In the genomic region with DNA sequence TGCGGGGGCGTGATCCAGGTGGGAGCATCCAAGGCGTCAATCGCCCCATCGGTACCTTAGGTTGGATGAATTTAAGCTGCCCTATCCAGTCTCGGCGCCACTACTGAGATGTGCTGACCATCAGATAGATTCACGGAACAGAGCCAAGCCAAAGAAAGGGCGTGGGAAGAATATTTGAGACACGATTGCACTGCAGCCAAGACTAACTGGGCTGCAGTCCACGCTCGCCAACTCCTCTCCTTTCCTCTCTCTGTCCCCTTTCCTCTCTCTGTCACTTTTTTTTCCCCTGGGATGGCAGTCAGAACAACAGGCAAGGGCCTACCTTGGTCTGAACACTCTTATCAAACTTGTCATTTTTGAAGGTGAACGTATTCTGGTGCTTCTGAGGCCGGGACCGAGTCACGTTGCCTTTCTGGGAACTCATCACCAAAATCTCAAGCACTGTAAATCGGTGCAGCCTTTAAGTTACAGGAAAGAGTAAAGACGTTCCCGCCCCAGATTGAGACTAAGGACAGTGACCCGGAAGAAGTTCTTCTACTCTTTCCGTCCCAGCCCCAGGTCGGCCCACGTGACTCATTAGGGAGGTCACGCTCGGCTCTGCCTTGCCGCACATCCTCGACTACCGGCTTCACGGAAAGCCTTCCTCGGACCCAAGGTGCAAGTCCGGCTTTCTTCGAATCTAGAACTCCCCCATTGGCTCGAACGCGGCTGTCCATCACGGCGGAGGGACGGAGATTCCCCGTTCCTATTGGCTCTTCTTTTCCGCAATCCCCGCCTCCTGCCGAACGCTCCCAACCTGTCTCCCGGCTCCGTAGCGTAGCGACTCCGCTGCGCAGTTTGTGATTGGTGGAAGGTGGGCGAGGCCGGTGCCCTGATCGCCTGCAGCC, we compare ENCODE assay signal across 7 mouse cellular contexts. TPM values are rescaled to one million over a fixed set of nuclear protein-coding genes. Genes with fewer than 3 reads are reported as not detected.
A peak's percentile ranks its signal among the peaks of the same experiment; 100 is the strongest.
DNase-seq lines count a peak whose midpoint lies in the region; ATAC-seq lines count a peak whose summit lies in the region.

A gene (minus strand): TSS at position 692 of the 887 bp plus-strand sequence.

- ATAC-seq in intestine, embryonic 15.5 days, result peak; percentile 99

- H3K4me1 ChIP-seq in intestine, embryonic 15.5 days (replicated peaks), result peaks cover 11% of the 10 kb centered on the region; the same call in 1 of the 2 replicates
- H3K4me1 ChIP-seq in midbrain, embryonic 10.5 days, result peaks cover 37% of the 10 kb centered on the region

- H3K27me3 ChIP-seq in intestine, embryonic 15.5 days (replicated peaks), result no peaks in the 10 kb centered on the region
- no peaks in the 10 kb centered on the region for H3K27me3 ChIP-seq in midbrain, embryonic 10.5 days (ENCODE audit: low read depth, poor library complexity, severe bottlenecking)

- peak; percentile 99 for DNase-seq in adrenal gland, adult 2 months
- DNase-seq in embryo, embryonic 11.5 days (ENCODE audit: low read depth, low spot score), result peak; percentile 94
- peak; percentile 93 to 95 for DNase-seq in gastrocnemius, postnatal 36 days
- DNase-seq in left cerebral cortex, postnatal 25 days (ENCODE audit: low spot score in 2 of 2), result peak; percentile 95 to 98
- DNase-seq in midbrain, embryonic 10.5 days (ENCODE audit: low spot score), result peak; percentile 98
- peak; percentile 87 for DNase-seq in right cerebral cortex, postnatal 4 days

- 5% methylated on average over 52 of the region's 52 CpGs for WGBS in intestine, embryonic 15.5 days
- WGBS in midbrain, embryonic 10.5 days, result 7% methylated on average over 52 of the region's 52 CpGs

- H3K4me3 ChIP-seq in intestine, embryonic 15.5 days (replicated peaks), result peak within 1 kb of the TSS; percentile 94
- H3K4me3 ChIP-seq in midbrain, embryonic 10.5 days, result peak within 1 kb of the TSS; percentile 94

- peak within 1 kb of the TSS; percentile 88 for H3K9ac ChIP-seq in intestine, embryonic 15.5 days

- peak within 1 kb of the TSS; percentile 68 for H3K4me2 ChIP-seq in intestine, embryonic 15.5 days (replicated peaks)

- intact Hi-C loops in gastrocnemius, postnatal 36 days (cut with DNase I), result loop anchor here (5.0 to 10.0 kb wide), 3 partner anchors 80 to 378 kb away; a partner anchor contains a TSS
- intact Hi-C loops in left cerebral cortex, postnatal 25 days (cut with DNase I), result loop anchor here (2.0 to 5.0 kb wide), 3 partner anchors 82 to 280 kb away; no protein-coding TSS in a partner anchor

- H3K36me3 ChIP-seq in intestine, embryonic 15.5 days, result no peaks in the 10 kb centered on the region
- H3K36me3 ChIP-seq in midbrain, embryonic 10.5 days, result peaks cover 8% of the 10 kb centered on the region

- peak within 1 kb of the TSS; percentile 98 for H3K27ac ChIP-seq in intestine, embryonic 15.5 days
- H3K27ac ChIP-seq in midbrain, embryonic 10.5 days (replicated peaks), result peak within 1 kb of the TSS; percentile 99

- no peaks in the 10 kb centered on the region for H3K9me3 ChIP-seq in intestine, embryonic 15.5 days
- no peaks in the 10 kb centered on the region for H3K9me3 ChIP-seq in midbrain, embryonic 10.5 days (replicated peaks)

RNA-seq across cellular contexts. Expression of the gene that starts here (rescaled TPM):
- total RNA-seq in adrenal gland, adult 2 months (2021), result 10 to 100 TPM; 21.3 to 28.4 TPM
- polyA plus RNA-seq in adrenal gland, adult 2 months (2012; rRNA removed), result 0.33 and 0.60 TPM in 2 replicates
- total RNA-seq in gastrocnemius, postnatal 36 days (2021), result 1 to 10 TPM; 5.5 to 5.9 TPM
- 62.9 and 63.8 TPM in 2 replicates for polyA plus RNA-seq in intestine, embryonic 15.5 days (2015; fragmentation: Nextera tagmentation; extraction: Ambion mirVana)
- 10 to 100 TPM; 21.6 to 25.3 TPM for total RNA-seq in left cerebral cortex, postnatal 25 days (2021)
- polyA plus RNA-seq in midbrain, embryonic 10.5 days (2016; fragmentation: Nextera tagmentation; extraction: Ambion mirVana), result 78.9 and 79.2 TPM in 2 replicates

Comparison
In these comparisons a context has a peak if more than half of its experiments do, and no peak if none do; other contexts are left out.
1. Peak in every context shown above with its lines: DNase-seq, ATAC-seq, H3K4me3 ChIP-seq and H3K27ac ChIP-seq.
2. RNA of the gene that starts here (polyA plus RNA-seq): 78.9 to 79.2 TPM in midbrain, embryonic 10.5 days and 62.9 to 63.8 TPM in intestine, embryonic 15.5 days; 0.33 to 0.60 TPM in adrenal gland, adult 2 months; every median in the first group is over 10 times any median in the second.